Mouse (Mus musculus) midbrain, embryonic 16.5 days (tissue): ENCODE data around the gene Drd2. TPM values are rescaled to one million over a fixed set of nuclear protein-coding genes. Genes with fewer than 3 reads are reported as not detected.

Source experiments
- polyA plus RNA-seq: library from polyadenylated mRNA; unstranded; fragments of >200 nt; fragmentation: Nextera tagmentation; extraction: Ambion mirVana; gene quantifications from 2 replicates; pipeline ENCODE4 v1.2.1, GENCODE M21; 2015

The Drd2 gene
- polyA plus RNA-seq, 1 experiment from 2014 or later, result 8.6 TPM

Other genes starting within 250 kb of the Drd2 start
- gene Gm4894, start 90.1 kb upstream of the Drd2 start, polyA plus RNA-seq, result not detected in 2 replicates
- not detected in 2 replicates for gene Ankk1, start 86.4 kb downstream of the Drd2 start, polyA plus RNA-seq
- gene Ttc12, start 145.6 kb downstream of the Drd2 start, polyA plus RNA-seq, result 1.7 and 1.9 TPM in 2 replicates